Mouse (Mus musculus): ENCODE measurements around the gene Bmpr1b.
"Not testable (repeated sequence)": the region's sequence is repeated elsewhere in the genome, so short reads cannot be mapped to it uniquely, and the experiment has no call there.

Bmpr1b gene

GRCm38 (mm10) chr3:142168863-142169521 lies at the start of gene Bmpr1b:
Gene Bmpr1b, minus strand, starts transcription at chr3:142169425.
- peak; percentile 72 for DNase-seq (ENCODE audit: low read depth, low spot score)

GRCm38 (mm10) chr3:142212821-142213220 lies 43.6 kb upstream of the Bmpr1b start:
- DNase-seq (ENCODE audit: low read depth, low spot score): peak; percentile 70

DNA sequence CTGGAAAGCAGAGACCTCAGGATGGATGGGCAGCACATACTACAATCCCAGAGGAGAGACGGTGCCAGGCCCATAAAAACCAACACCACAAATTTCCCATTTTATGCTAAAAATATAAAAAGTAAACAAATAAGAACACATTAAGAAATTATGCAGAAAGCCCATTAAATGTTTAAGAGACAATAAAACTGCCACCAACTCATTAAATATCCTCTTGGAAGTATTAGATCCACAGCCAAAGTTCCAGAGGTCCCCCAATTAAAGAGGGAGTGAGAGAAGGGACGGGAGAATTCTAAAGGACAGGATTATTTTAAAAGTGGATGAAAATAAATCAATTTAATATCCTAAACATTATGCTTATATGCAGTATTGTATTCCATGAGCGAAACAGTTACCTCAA lies 43.0 kb upstream of the Bmpr1b start:
- DNase-seq (ENCODE audit: low read depth, low spot score): peak; percentile 41

GRCm38 (mm10) chr3:142209981-142210380 lies 40.8 kb upstream of the Bmpr1b start:
- no peak for DNase-seq (ENCODE audit: low read depth, low spot score)

DNA sequence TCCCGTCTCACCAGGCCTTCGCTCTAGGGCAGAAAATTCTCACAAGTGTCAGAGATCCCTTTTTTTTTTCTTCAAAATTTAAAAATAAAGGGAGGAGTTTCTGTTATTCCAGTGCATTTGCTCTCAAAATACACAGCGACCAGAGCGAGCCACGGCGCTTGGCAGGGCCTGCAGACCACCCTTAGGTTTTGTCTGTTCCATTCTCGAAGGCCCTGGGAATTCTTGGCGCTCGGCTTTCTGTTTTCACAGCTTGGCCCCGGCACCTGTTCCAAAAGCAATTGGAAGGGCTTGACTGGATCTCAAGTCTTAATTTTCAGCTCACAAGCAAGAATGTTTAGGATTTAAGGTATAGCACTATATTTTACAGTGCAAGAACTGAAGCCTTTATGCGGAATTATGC lies 39.8 kb upstream of the Bmpr1b start:
- no peak for DNase-seq (ENCODE audit: low read depth, low spot score)

GRCm38 (mm10) chr3:142207488-142207887 lies 38.3 kb upstream of the Bmpr1b start:
- DNase-seq (ENCODE audit: low read depth, low spot score): no peak

GRCm38 (mm10) chr3:142206316-142206715 lies 37.1 kb upstream of the Bmpr1b start:
- DNase-seq (ENCODE audit: low read depth, low spot score): peak; percentile 59

DNA sequence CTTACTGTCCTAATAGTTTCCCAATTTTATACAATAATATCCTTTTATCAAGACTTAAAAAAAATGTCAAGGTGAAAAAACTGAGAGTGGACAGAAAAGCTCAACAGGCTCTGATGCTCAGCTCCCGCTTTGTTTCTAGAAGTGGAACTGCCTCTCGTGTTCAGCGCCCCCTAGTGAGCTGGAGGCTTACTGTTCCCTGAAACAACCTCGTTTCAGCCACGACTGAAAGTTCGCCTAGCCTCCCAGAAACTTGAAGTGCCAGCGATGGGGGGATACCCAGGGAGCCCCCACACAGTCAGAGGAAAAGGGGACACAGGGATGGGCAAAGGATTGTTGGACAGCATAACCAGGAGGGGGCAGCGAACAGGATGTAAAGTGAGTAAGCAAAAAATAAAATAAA lies 26.9 kb upstream of the Bmpr1b start:
- DNase-seq (ENCODE audit: low read depth, low spot score): no peak

DNA sequence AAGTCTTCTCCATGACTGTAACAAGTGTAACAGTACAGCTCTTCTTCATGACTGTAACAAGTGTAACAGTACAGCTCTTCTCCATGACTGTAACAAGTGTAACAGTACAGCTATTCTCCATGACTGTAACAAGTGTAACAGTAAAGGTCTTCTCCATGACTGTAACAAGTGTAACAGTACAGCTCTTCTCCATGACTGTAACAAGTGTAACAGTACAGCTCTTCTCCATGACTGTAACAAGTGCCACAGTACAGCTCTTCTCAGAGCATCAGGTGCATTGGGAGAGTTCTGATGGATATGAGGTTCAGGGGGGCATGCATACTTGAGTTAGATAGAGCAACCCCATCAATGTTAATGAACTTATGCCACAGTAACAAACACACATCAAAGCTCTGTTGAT lies 22.4 kb upstream of the Bmpr1b start:
- DNase-seq (ENCODE audit: low read depth, low spot score): not testable (repeated sequence)

DNA sequence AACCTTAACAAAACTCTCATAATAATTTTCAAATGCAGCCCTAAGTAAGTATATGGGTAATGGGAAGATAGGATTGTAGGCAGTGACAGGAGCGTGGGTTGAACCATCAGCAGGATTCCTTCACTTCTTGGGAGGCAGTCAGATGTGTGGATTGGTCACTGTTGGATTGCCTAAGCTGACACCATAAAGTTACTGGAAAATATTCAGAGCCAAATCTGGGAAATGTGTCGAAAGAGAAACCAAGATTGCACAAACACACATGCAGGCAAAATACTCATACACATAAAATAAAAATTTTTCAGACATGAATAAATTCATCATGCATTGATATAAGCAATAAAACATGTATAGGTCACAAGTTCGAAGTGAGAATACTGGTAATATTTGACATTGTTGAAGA lies 17.3 kb upstream of the Bmpr1b start:
- no peak for DNase-seq (ENCODE audit: low read depth, low spot score)

- DNase-seq (ENCODE audit: low read depth, low spot score): no peak
Measured at GRCm38 (mm10) chr3:142173996-142174395, 4.8 kb upstream of the Bmpr1b start.

DNA sequence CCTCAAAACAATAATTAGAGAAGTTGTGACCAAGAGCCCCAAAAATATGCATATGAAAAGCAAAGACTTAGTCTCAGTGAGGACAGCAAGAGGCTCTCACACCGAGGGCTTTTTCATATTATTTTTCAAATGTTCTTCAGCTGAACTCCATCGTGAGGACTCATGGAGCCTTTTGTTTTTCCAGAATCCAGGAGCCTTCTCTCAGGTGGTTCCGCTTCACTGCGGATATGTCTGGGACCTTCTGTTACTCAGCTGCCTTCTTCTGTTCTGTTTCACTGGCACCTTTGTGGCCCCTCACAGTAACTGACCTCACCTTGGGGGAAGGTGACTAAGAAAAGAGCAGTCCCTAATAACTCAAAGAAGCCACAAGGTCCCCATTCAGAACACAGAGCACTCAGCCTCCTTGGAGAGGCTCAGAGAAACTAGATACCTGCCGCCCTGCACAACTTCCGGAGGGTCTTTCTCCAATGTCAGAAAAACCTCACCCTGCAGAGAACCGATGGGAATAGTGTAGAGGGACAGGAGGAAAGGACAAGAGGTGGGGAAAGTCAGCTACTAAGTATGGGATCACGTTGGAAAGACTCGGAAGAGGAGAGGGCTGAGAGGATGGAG lies 868 bp downstream of the Bmpr1b start:
- peak; percentile 14 for DNase-seq (ENCODE audit: low read depth, low spot score)

DNA sequence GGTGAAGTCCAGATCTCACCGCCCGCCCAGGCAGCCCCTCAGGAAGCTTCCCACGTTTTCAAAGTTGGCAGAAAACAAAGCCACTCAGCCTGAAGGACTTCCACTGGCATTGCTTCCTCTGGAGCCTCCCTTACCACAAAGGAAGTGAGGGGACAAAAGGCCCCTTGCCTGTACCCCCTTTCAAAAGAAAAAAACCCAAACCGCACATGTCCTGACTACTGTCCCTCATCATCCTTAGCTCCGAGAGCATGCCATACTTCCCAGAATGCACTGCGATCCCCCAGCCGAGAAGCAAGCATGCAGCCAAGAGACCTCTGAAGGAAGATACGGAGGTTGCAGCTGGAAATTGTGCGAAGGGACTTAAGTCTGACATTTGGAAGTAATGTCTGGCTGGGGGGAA lies 4.2 kb downstream of the Bmpr1b start:
- DNase-seq (ENCODE audit: low read depth, low spot score): no peak

- DNase-seq (ENCODE audit: low read depth, low spot score): no peak
Measured at GRCm38 (mm10) chr3:142163896-142164295, 5.3 kb downstream of the Bmpr1b start.

DNA sequence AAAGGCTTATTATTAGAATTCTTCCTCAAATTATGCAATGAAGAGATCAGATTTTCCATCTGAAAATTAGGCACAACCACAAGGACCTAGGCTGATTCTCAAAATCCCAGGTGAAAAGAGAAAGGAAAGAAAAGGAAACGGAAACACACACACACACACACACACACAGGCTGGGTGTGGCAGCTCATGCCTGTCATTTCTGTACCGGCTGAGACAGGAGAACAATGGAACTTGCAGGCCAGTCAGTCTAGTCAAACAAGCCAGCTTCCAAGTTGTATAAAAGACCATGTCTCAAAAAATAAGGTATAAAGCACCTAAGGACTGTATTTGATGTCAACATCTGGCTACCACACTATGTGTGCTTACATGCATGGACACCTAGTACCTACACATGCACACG lies 7.8 kb downstream of the Bmpr1b start:
- no peak for DNase-seq (ENCODE audit: low read depth, low spot score)

DNA sequence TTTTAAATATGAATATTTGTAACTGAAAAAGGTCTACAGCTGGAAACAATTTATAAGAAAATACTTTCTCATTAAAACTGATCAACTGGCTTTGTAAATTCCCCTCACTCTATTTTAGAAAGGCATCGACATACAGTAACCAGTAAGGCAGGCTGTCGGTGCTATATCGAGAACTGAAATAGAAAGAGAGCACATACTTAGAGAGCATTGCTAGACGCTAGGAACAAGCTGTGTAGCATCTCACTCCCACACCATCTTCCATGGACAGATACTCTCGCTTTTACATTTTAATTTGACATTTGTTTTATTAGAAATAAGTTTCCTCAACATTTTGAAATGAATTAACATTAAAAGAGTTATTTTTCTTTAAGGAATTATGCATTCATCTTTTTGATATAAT lies 17.2 kb downstream of the Bmpr1b start:
- no peak for DNase-seq (ENCODE audit: low read depth, low spot score)

DNA sequence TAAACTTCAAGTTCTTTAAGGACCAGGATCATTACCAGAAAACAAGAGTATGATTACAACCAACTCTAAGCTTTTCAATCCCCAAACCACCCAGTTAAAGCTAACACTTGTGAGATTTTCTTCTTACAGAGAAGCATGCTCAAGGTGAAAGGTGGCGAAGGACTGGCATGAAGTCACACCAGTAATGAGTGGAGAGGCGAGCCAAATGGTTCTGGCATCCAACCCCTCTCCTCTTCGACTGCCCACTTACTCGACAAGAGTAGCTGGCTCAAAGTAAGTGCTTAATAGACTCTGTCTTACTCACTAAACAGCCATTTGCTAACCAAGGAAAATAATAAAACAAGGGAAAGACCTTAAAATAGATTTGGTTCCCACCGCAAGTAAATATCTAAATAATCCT lies 30.4 kb downstream of the Bmpr1b start:
- no peak for DNase-seq (ENCODE audit: low read depth, low spot score)

DNA sequence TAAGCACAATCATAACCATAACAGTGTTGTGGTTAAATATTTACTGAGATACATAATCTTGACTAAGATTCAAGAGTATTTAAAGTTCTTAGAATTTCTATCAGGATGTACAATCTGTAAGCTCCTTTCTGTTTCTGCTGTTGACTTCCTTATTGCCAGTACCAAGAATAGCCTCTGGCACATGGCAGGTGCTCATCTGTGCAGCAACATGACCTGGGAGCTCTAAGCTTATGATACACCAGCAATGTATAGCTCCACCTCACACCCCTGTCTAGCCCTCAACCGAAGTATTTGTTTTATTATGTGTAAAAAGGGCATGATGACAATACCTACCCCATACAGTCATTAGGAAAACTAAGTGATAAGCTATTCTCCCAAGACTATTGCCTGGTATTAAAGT lies 42.8 kb downstream of the Bmpr1b start:
- no peak for DNase-seq (ENCODE audit: low read depth, low spot score)

GRCm38 (mm10) chr3:142125556-142125955 lies 43.7 kb downstream of the Bmpr1b start:
- no peak for DNase-seq (ENCODE audit: low read depth, low spot score)

DNA sequence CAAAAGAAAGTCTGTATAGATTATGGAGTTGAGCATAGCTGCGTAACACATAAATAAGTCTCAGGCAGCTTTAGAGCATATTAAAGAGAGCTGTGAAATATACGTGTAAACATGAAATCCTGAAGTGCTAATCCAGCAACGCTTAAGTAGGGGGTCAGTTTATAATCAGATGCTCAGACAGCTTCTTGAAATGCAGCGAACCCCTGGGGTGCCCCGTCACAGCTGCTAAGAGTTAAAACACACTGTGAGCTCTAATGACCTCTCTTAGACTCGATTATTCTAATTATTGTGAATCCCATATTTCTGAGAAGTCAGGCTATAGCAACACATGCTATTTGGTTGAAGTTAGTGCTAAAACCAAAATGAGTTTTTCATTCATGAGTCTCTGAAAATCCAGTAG lies 45.0 kb downstream of the Bmpr1b start:
- DNase-seq (ENCODE audit: low read depth, low spot score): peak; percentile 44

- no peak for DNase-seq (ENCODE audit: low read depth, low spot score)
Measured at GRCm38 (mm10) chr3:142122376-142122775, 46.8 kb downstream of the Bmpr1b start.

DNA sequence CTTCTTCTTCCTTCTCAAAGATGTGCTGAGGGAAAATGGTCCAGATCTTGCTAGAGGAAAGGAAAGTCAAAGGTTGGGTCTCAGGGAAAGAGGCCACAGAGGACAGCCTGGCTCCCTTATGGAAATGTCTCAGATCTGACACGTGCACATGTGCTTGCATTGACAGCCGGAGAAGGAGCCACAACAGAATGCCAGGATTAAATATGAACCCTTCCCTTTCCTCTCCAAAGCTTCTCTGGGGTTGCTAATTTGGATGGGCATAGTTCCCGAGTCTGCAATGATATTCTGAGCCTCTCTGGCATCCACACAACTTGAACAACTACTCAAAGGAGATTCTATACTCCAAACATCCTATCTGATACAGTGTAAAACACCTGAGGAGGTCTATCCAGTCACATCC lies 48.4 kb downstream of the Bmpr1b start:
- no peak for DNase-seq (ENCODE audit: low read depth, low spot score)

DNA sequence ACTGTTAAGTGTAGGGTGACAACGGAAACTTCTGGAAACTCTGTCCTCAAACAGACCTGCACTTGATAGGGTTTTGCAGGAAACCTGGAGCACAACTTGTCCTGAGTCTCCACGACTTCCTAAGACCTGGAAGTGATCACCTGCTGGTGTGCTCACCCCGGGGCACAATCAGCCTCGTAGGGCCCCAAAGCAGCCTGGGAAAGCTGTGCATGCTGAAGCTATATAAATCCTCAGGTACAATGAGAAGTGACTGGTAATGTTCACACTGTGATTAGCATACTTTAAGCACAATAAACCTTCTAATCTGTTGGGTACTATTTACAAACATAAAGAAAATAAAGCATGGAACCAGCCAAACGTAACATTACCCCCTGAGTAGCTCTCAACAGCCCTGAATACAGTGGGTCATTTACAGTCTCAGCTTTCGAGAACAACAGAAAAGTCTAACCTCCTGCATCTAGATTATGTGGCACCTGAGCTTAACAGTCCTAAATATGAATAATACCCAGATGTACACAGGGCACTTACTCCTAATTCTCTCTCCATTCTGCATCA lies 54.4 kb downstream of the Bmpr1b start:
- no peak for DNase-seq (ENCODE audit: low read depth, low spot score)

Measured in forelimb bud, embryonic 11.5 days (tissue).